In genomic region chr2:36135887-36136286, GRCm38 (mm10) we compare ENCODE assay signal across 8 mouse cellular contexts. TPM values are rescaled to one million over a fixed set of nuclear protein-coding genes. Genes with fewer than 3 reads are reported as not detected.
A peak's percentile ranks its signal among the peaks of the same experiment; 100 is the strongest.
DNase-seq lines count a peak whose midpoint lies in the region; ATAC-seq lines count a peak whose summit lies in the region.

No protein-coding gene starts in this region.

- no peak for DNase-seq in kidney, adult 9 months
- DNase-seq in brain, adult 2 months (ENCODE audit: low read depth, low spot score), result peak; percentile 6
- no peak for DNase-seq in ovary, adult 18-20 months (ENCODE audit: low spot score)
- DNase-seq in layer of hippocampus, adult 9-11 months, result no peak
- DNase-seq in left cerebral cortex, adult 18-20 months (ENCODE audit: low spot score in 2 of 2), result no peak

- 2% methylated on average over 4 of the region's 4 CpGs for WGBS in kidney, embryonic 15.5 days
- 3% methylated on average over 4 of the region's 4 CpGs for WGBS in hindbrain, embryonic 15.5 days
- WGBS in midbrain, embryonic 15.5 days, result 0% methylated on average over 4 of the region's 4 CpGs

- H3K4me3 ChIP-seq in kidney, embryonic 15.5 days (replicated peaks), result peak overlapping the region; percentile 84
- H3K4me3 ChIP-seq in hindbrain, embryonic 15.5 days, result peak overlapping the region; percentile 71
- peak overlapping the region; percentile 62 for H3K4me3 ChIP-seq in midbrain, embryonic 15.5 days

- ATAC-seq in kidney, embryonic 15.5 days (replicated peaks; ENCODE audit: low FRiP score), result no peak
- no peak for ATAC-seq in hindbrain, embryonic 15.5 days (ENCODE audit: low FRiP score, low read depth)
- ATAC-seq in midbrain, embryonic 15.5 days (replicated peaks), result 0 out of 2 replicates have a peak, but pooled peaks have one; percentile 2

- peaks cover 34% of the 10 kb centered on the region for H3K36me3 ChIP-seq in kidney, embryonic 15.5 days
- H3K36me3 ChIP-seq in hindbrain, embryonic 15.5 days, result peaks cover 33% of the 10 kb centered on the region
- H3K36me3 ChIP-seq in midbrain, embryonic 15.5 days (replicated peaks), result peaks cover 21% of the 10 kb centered on the region

- H3K27ac ChIP-seq in kidney, embryonic 15.5 days, result peak overlapping the region; percentile 93
- H3K27ac ChIP-seq in hindbrain, embryonic 15.5 days (replicated peaks), result peak overlapping the region; percentile 84
- peak overlapping the region; percentile 82 for H3K27ac ChIP-seq in midbrain, embryonic 15.5 days

- peaks cover 16% of the 10 kb centered on the region for H3K4me1 ChIP-seq in kidney, embryonic 15.5 days
- peaks cover 23% of the 10 kb centered on the region for H3K4me1 ChIP-seq in hindbrain, embryonic 15.5 days (replicated peaks)
- peaks cover 22% of the 10 kb centered on the region for H3K4me1 ChIP-seq in midbrain, embryonic 15.5 days

- H3K27me3 ChIP-seq in kidney, embryonic 15.5 days, result no peaks in the 10 kb centered on the region
- H3K27me3 ChIP-seq in hindbrain, embryonic 15.5 days, result no peaks in the 10 kb centered on the region
- no peaks in the 10 kb centered on the region for H3K27me3 ChIP-seq in midbrain, embryonic 15.5 days (replicated peaks)

- H3K9ac ChIP-seq in kidney, embryonic 15.5 days, result peak overlapping the region; percentile 64
- peak overlapping the region; percentile 66 for H3K9ac ChIP-seq in hindbrain, embryonic 15.5 days
- peak overlapping the region; percentile 77 for H3K9ac ChIP-seq in midbrain, embryonic 15.5 days

- peak overlapping the region; percentile 70 for H3K4me2 ChIP-seq in kidney, embryonic 15.5 days
- peak overlapping the region; percentile 76 for H3K4me2 ChIP-seq in hindbrain, embryonic 15.5 days
- H3K4me2 ChIP-seq in midbrain, embryonic 15.5 days, result peak overlapping the region; percentile 64

- no peaks in the 10 kb centered on the region for H3K9me3 ChIP-seq in kidney, embryonic 15.5 days (replicated peaks)
- no peaks in the 10 kb centered on the region for H3K9me3 ChIP-seq in hindbrain, embryonic 15.5 days
- no peaks in the 10 kb centered on the region for H3K9me3 ChIP-seq in midbrain, embryonic 15.5 days

RNA-seq across cellular contexts. Expression of gene Mrrf, which starts 0.3 kb away (rescaled TPM):
- 26.7 and 28.6 TPM in 2 replicates for polyA plus RNA-seq in kidney, embryonic 15.5 days (2015; fragmentation: Nextera tagmentation; extraction: Ambion mirVana)
- 21.2 and 23.1 TPM in 2 replicates for polyA plus RNA-seq in hindbrain, embryonic 15.5 days (2015; fragmentation: Nextera tagmentation; extraction: Ambion mirVana)
- polyA plus RNA-seq in midbrain, embryonic 15.5 days (2015; fragmentation: Nextera tagmentation; extraction: Ambion mirVana), result 23.1 and 24.1 TPM in 2 replicates
- total RNA-seq in left cerebral cortex, adult 18-20 months (2021), result 10 to 100 TPM; 17.0 to 18.9 TPM

RNA-seq across cellular contexts. Expression of gene Rbm18, which starts 0.7 kb away (rescaled TPM):
- 69.3 and 71.1 TPM in 2 replicates for polyA plus RNA-seq in kidney, embryonic 15.5 days (2015; fragmentation: Nextera tagmentation; extraction: Ambion mirVana)
- polyA plus RNA-seq in hindbrain, embryonic 15.5 days (2015; fragmentation: Nextera tagmentation; extraction: Ambion mirVana), result 114 and 117 TPM in 2 replicates
- polyA plus RNA-seq in midbrain, embryonic 15.5 days (2015; fragmentation: Nextera tagmentation; extraction: Ambion mirVana), result 146 and 147 TPM in 2 replicates
- total RNA-seq in left cerebral cortex, adult 18-20 months (2021), result 10 to 100 TPM; 49.1 to 54.2 TPM

RNA-seq across cellular contexts. Expression of gene Lhx6, which starts 30.7 kb away (rescaled TPM):
- polyA plus RNA-seq in kidney, embryonic 15.5 days (2015; fragmentation: Nextera tagmentation; extraction: Ambion mirVana), result 2.4 and 2.6 TPM in 2 replicates
- 0.62 and 1.3 TPM in 2 replicates for polyA plus RNA-seq in hindbrain, embryonic 15.5 days (2015; fragmentation: Nextera tagmentation; extraction: Ambion mirVana)
- 4.5 and 5.2 TPM in 2 replicates for polyA plus RNA-seq in midbrain, embryonic 15.5 days (2015; fragmentation: Nextera tagmentation; extraction: Ambion mirVana)
- total RNA-seq in left cerebral cortex, adult 18-20 months (2021), result 10 to 100 TPM; 17.9 to 19.8 TPM
